Mouse (Mus musculus) myocyte (in vitro differentiated cells): ENCODE results near the gene Ccl28.

Experiments used
- CEBPB ChIP-seq: IDR thresholded peaks from 2 replicates; pipeline ENCODE4 v1.6.1; 2011; ENCODE audit warnings: mild to moderate bottlenecking, moderate library complexity; ENCODE audit not compliant: poor library complexity, insufficient read depth, severe bottlenecking
- E2F4 ChIP-seq: IDR thresholded peaks from one replicate; pipeline ENCODE4 v1.6.1; 2011; ENCODE audit warnings: mild to moderate bottlenecking, control low read depth, moderate library complexity; ENCODE audit not compliant: insufficient read depth
- MAX ChIP-seq: IDR thresholded peaks from one replicate; pipeline ENCODE4 v1.6.1; 2011; ENCODE audit warnings: low read depth, mild to moderate bottlenecking, control low read depth
- MYOG ChIP-seq, 3 experiments: IDR thresholded peaks; one replicate each; pipeline ENCODE4 v1.6.1; 2011; ENCODE audit warnings: control low read depth in 2 of 3, low read depth in 2 of 3, mild to moderate bottlenecking in 2 of 3; ENCODE audit not compliant: insufficient read length in 2 of 3, control insufficient read depth in 1 of 3, insufficient read depth in 1 of 3
- POLR2A ChIP-seq: IDR thresholded peaks from one replicate; pipeline ENCODE4 v1.6.1; 2011; ENCODE audit warnings: low read depth, mild to moderate bottlenecking, control low read depth, moderate library complexity; ENCODE audit not compliant: insufficient read length
- POLR2AphosphoS2 ChIP-seq: IDR thresholded peaks from one replicate; pipeline ENCODE4 v1.6.1; 2011; ENCODE audit warnings: low read depth, control low read depth; ENCODE audit not compliant: insufficient read length
- SRF ChIP-seq: IDR thresholded peaks from one replicate; pipeline ENCODE4 v1.6.1; 2011; ENCODE audit warnings: low read depth; ENCODE audit not compliant: control insufficient read depth, insufficient read length
- TCF12 ChIP-seq: IDR thresholded peaks from one replicate; pipeline ENCODE4 v1.6.1; 2011; ENCODE audit warnings: mild to moderate bottlenecking, control low read depth; ENCODE audit not compliant: poor library complexity, insufficient read depth, severe bottlenecking
- USF1 ChIP-seq: IDR thresholded peaks from one replicate; pipeline ENCODE4 v1.6.1; 2011; ENCODE audit warnings: low read depth, mild to moderate bottlenecking, control low read depth, moderate library complexity

GRCm38 (mm10) chr13:119631482-119632155 lies 8.0 kb downstream of the Ccl28 start:
- no peak for TF ChIP-seq POLR2AphosphoS2
- no peak for TF ChIP-seq SRF
- TF ChIP-seq USF1: no peak
- TF ChIP-seq POLR2A: no peak
- TF ChIP-seq MAX: no peak
- TF ChIP-seq TCF12: no peak
- TF ChIP-seq MYOG (IDR thresholded peaks at IDR 0.05; ENCODE audit: control insufficient read depth in 1 of 3, insufficient read depth in 1 of 3, insufficient read length in 2 of 3, low read depth in 2 of 3): no peak
- no peak for TF ChIP-seq E2F4
- TF ChIP-seq CEBPB: no peak
